Mouse (Mus musculus) mouse trophoblast stem cell (cell line): ENCODE results near the gene Ugt2b37.
"Not testable (repeated sequence)": the region's sequence is repeated elsewhere in the genome, so short reads cannot be mapped to it uniquely, and the experiment has no call there.

Source experiments
- in situ Hi-C, 2 experiments: fragments of 300-500 bp; cut with MseI, MboI; formaldehyde crosslinking; loops; 2 replicates in 1 of 2; 3 replicates in 1 of 2; pipeline ENCODE4 v1.15.1; 2025

Ugt2b37 gene

DNA sequence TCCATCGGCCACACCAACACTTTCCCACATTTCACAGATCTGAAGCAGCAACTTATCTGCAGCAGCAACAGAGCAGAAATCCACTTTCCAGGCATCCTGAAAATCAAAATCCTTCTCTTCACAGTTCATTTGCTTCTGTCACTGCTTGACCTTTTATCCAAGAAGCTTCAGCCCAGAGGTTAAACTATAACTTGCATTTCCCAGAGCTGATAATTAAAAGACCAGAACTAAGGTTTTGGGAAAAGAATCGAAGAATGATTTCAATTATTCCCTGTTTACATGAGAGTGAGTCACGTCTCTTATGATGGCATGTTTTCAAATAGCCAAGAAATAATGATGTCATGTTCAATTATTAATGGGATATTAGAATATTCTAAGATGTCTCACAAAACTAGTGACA lies at the start of gene Ugt2b37:
TSS of gene Ugt2b37 (minus strand) at position 129 of the 400 bp plus-strand sequence.
- in situ Hi-C loops = not testable (repeated sequence)

GRCm38 (mm10) chr5:87286180-87286579 lies 31.6 kb upstream of the Ugt2b37 start:
- in situ Hi-C loops = loop anchor here in 1 of 2 experiments (5.0 kb wide), 1 partner anchor 61 kb away; no protein-coding TSS in a partner anchor

GRCm38 (mm10) chr5:87275986-87276385 lies 21.4 kb upstream of the Ugt2b37 start:
- in situ Hi-C loops = not testable (repeated sequence)

DNA sequence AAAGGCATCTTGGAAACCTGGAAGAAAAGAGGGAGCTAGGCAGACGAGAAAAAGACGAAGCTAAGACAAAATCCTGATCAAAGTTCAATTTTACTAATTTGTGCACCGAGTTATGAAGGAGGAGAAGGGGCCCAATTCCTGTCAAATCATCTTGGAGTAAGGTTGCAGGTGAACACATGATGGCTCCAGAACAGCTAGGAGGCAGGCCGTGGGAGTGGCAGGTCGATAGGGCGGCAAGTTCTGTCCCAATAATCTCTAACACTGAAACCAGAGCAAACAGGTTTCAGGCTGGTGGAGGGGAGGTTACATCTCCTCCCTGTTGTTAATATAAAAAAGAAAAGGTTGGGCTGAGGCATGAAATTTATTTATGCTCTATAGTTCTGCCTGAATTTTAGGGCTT lies 21.0 kb upstream of the Ugt2b37 start:
- in situ Hi-C loops = no loop called here

- in situ Hi-C loops = no loop called here
These were observed 1.2 kb upstream of the Ugt2b37 start for GRCm38 (mm10) chr5:87255831-87256230.

DNA sequence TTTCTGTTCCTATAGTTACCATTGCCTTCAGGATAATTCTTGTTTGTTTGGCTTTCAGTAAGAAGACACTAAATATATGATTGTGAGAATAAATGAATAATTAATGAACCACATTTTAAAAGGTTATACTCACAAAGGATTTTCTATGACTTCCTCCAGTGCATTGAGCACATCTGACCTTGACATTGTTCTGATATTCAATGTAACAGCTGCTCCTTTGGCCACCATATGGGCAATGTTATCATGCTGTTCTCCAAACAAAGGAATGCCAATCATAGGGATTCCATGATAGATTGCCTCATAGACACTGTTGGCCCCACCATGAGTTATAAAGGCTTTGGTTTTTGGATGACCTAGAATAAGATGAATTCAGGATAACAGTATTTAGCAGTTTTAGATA lies 12.5 kb downstream of the Ugt2b37 start:
- in situ Hi-C loops = not testable (repeated sequence)

- in situ Hi-C loops = not testable (repeated sequence)
These were observed 58.2 kb downstream of the Ugt2b37 start for GRCm38 (mm10) chr5:87196430-87196829.
